Mouse (Mus musculus): Measurements from ENCODE around the gene Ep400. TPM values are rescaled to one million over a fixed set of nuclear protein-coding genes. Genes with fewer than 3 reads are reported as not detected.

The Ep400 gene
- polyA plus RNA-seq, 1 experiment from 2014 or later = 64.0 TPM

DNA sequence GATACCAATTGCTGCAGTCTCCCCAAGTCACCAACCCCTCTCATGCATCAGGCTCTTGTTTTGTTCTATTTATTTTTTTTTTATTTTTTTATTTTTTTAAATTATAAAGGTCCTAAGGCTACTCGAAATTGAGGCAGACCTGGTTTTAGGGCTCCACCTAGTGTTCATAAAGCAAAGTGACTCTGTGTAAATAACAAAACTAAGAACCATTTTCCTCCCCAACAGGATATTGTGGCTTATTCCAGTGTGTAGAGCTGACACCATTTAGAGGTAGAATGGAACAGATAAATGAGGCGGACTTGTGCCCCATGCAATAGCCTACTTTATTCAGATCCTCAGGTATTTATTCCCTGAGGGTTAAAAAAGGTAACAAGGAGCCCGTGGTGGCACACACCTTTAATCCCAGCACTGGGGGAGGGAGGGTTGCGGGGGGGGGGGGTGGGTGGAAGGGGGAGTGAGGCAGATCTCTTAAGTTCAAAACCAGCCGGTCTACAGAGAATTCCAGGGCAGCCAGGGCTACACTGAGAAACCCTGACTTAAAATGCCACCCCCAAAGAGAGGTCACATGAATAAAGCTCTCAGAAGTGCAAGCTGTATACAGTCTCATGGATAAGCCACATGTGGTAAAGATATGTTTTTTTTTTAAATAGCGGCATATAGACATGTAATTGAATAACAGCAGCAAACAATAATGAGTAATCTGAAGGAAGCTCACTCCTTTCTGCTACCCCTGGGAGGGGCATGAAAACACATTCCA lies 134.4 kb downstream of the Ep400 start:
- no peak for DNase-seq (ENCODE audit: low spot score)
- 45% methylated on average over 6 of the region's 6 CpGs for WGBS
- no peaks in the 10 kb centered on the region for H3K27me3 ChIP-seq (ENCODE audit: low read depth, poor library complexity, severe bottlenecking)
- H3K4me3 ChIP-seq = no peak overlapping the region
- no peaks in the 10 kb centered on the region for H3K36me3 ChIP-seq
- H3K27ac ChIP-seq = no peak overlapping the region
- H3K4me1 ChIP-seq = peaks cover 5% of the 10 kb centered on the region; the same call in 1 of the 2 replicates
- H3K9me3 ChIP-seq (replicated peaks) = no peaks in the 10 kb centered on the region

- Histone ChIP-seq H3K27ac (no peak overlapping the region), H3K27me3 (ENCODE audit: low read depth, poor library complexity, severe bottlenecking) (peaks cover 13% of the 10 kb centered on the region), H3K36me3 (no peaks in the 10 kb centered on the region), H3K9me3 (replicated peaks) (no peaks in the 10 kb centered on the region), H3K4me1 (peaks cover 7% of the 10 kb centered on the region), H3K4me3 (no peak overlapping the region)
- WGBS = 88% methylated on average over 2 of the region's 2 CpGs
- no peak for DNase-seq (ENCODE audit: low spot score)
Observed at GRCm38 (mm10) chr5:110629525-110630120, 140.9 kb downstream of the Ep400 start.

DNA sequence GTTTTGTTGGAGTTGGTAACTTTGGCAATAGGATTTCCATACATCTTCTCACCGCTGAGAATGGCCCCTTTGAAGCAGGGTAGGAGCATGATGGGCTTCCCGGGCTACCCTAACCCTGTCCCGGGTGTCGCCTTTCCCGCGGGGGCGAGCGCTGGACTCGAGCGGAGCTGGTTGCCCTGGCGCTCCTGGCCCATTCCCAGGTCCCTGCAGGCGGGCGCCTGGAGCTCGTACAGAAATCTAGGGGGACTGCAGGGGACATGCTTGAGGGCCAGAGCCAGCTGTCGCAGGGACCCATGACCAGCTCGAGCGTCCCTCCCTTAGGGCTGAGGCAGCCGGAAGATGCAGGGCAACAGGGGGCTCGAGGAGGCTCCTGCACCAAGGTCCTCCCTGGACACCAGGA lies 142.4 kb downstream of the Ep400 start:
- peak; percentile 41 for DNase-seq (ENCODE audit: low spot score)
- Histone ChIP-seq H3K4me1 (peaks cover 7% of the 10 kb centered on the region), H3K27me3 (ENCODE audit: low read depth, poor library complexity, severe bottlenecking) (peaks cover 13% of the 10 kb centered on the region), H3K36me3 (no peaks in the 10 kb centered on the region), H3K9me3 (replicated peaks) (no peaks in the 10 kb centered on the region), H3K4me3 (peak overlapping the region; percentile 28), H3K27ac (peak overlapping the region; percentile 42; the same call in 1 of the 2 replicates)
- WGBS = 24% methylated on average over 19 of the region's 19 CpGs

- Histone ChIP-seq H3K4me3 (no peak overlapping the region), H3K27ac (no peak overlapping the region), H3K36me3 (no peaks in the 10 kb centered on the region), H3K27me3 (ENCODE audit: low read depth, poor library complexity, severe bottlenecking) (peaks cover 13% of the 10 kb centered on the region), H3K4me1 (peaks cover 7% of the 10 kb centered on the region), H3K9me3 (replicated peaks) (no peaks in the 10 kb centered on the region)
- no peak for DNase-seq (ENCODE audit: low spot score)
- 67% methylated on average over 10 of the region's 10 CpGs for WGBS
Observed at GRCm38 (mm10) chr5:110627351-110627750, 143.2 kb downstream of the Ep400 start.

DNA sequence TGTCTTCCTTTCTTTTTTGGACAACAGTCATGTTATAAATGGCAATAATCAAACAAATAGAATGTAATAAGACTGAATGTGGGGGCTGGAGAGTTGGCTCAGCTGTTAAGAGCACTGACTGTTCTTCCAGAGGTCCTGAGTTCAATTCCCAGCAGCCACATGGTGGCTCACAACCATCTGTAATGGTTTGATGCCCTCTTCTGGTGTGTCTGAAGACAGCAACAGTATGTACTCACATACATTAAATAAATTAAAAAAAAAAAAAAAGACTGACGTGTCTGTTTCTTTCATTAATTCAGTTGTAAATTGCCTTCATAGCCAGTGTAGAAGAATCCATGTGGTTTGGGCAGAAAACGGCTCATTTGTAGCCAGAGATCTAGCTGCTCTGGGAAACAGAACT lies 146.2 kb downstream of the Ep400 start:
- WGBS = 78% methylated on average over 2 of the region's 2 CpGs
- H3K27ac ChIP-seq = no peak overlapping the region
- peaks cover 7% of the 10 kb centered on the region for H3K4me1 ChIP-seq
- H3K36me3 ChIP-seq = no peaks in the 10 kb centered on the region
- no peak for DNase-seq (ENCODE audit: low spot score)
- H3K9me3 ChIP-seq (replicated peaks) = no peaks in the 10 kb centered on the region
- H3K27me3 ChIP-seq (ENCODE audit: low read depth, poor library complexity, severe bottlenecking) = peaks cover 11% of the 10 kb centered on the region
- H3K4me3 ChIP-seq = no peak overlapping the region

DNA sequence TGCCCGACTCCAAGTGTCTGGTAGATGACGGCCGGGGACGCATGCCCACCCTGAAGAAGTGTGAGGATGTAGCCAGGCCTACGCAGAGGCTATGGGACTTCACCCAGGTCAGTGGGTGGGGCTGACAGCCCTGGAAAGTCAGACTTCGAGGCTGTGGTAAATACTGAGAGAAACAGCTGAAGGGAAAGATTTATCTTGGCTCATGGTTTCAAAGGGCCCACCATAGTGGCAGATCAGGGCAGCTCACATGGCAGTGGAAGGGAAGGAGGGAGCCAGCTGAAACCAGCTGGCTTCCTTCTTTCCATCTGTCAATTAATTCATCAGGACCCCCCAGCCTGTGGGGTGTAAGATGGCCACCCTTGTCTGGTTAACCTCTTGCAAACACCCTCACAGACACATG lies 151.3 kb downstream of the Ep400 start:
- H3K27ac ChIP-seq = no peak overlapping the region
- no peaks in the 10 kb centered on the region for H3K4me1 ChIP-seq
- DNase-seq (ENCODE audit: low spot score) = no peak
- H3K9me3 ChIP-seq (replicated peaks) = no peaks in the 10 kb centered on the region
- H3K36me3 ChIP-seq = no peaks in the 10 kb centered on the region
- H3K27me3 ChIP-seq (ENCODE audit: low read depth, poor library complexity, severe bottlenecking) = no peaks in the 10 kb centered on the region
- WGBS = 85% methylated on average over 6 of the region's 6 CpGs
- H3K4me3 ChIP-seq = no peak overlapping the region

Small RNA genes lying within 50 kb of the gene (microRNA-seq; reads per million reads assigned to microRNA genes)
- 3.2 reads per million, percentile 2 among the genes with 10 or more reads in this experiment for gene Mir7026

Other genes starting within 250 kb of the Ep400 start
- not detected in 2 replicates for gene Galnt9, start 226.4 kb downstream of the Ep400 start, polyA plus RNA-seq (2016; fragmentation: Nextera tagmentation; extraction: Ambion mirVana)
- 90.4 and 102 TPM in 2 replicates for gene Noc4l, start 117.3 kb downstream of the Ep400 start, polyA plus RNA-seq (2016; fragmentation: Nextera tagmentation; extraction: Ambion mirVana)
- 38.1 and 51.8 TPM in 2 replicates for gene Ddx51, start 117.3 kb downstream of the Ep400 start, polyA plus RNA-seq (2016; fragmentation: Nextera tagmentation; extraction: Ambion mirVana)
- 44.2 and 58.7 TPM in 2 replicates for gene Pus1, start 9.9 kb upstream of the Ep400 start, polyA plus RNA-seq (2016; fragmentation: Nextera tagmentation; extraction: Ambion mirVana)
- gene Ulk1, start 39.4 kb upstream of the Ep400 start, polyA plus RNA-seq (2016; fragmentation: Nextera tagmentation; extraction: Ambion mirVana) = 27.5 and 32.2 TPM in 2 replicates
- 27.3 and 33.6 TPM in 2 replicates for gene Hscb, start 69.1 kb upstream of the Ep400 start, polyA plus RNA-seq (2016; fragmentation: Nextera tagmentation; extraction: Ambion mirVana)
- 40.8 and 45.1 TPM in 2 replicates for gene Chek2, start 69.3 kb upstream of the Ep400 start, polyA plus RNA-seq (2016; fragmentation: Nextera tagmentation; extraction: Ambion mirVana)
- gene Ttc28, start 109.1 kb upstream of the Ep400 start, polyA plus RNA-seq (2016; fragmentation: Nextera tagmentation; extraction: Ambion mirVana) = 12.6 and 15.1 TPM in 2 replicates